Mouse (Mus musculus): ENCODE data around the gene Rnf227. TPM values are rescaled to one million over a fixed set of nuclear protein-coding genes. Genes with fewer than 3 reads are reported as not detected.
A peak's percentile ranks its signal among the peaks of the same experiment; 100 is the strongest.

Rnf227 gene
- total and polyA plus RNA-seq, 3 experiments = 0.21 to 0.30 TPM; not detected in 1

DNA sequence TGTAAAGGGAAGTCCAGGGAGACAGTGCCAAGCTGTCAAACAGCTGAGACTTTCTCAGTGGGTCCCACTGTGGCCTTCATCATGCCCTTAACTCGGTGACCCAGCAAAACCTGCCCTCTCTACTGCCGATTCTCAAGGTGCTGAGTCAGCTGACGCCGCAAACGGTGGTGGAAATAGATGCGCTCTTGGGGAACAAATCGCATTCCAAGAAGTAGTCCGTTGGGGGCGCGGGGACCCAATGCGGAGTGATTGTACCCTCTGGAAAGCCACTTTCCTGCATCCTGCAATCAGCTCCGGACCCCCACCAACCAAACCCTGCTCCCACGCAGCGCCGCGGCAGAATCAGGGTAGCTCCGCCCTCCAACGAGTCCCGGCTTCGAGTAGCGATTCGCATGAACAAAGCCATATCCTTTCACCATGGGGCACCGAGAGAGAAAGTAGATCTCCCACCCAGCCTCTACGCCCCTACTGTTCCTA lies 8.3 kb upstream of the Rnf227 start:
- Histone ChIP-seq H3K4me3 (replicated peaks in 1 of 3; ENCODE audit: low read depth in 2 of 3, low read length in 2 of 3, poor library complexity in 1 of 3) (peak overlapping the region; percentile 21 to 55 (median 47)), H3K36me3 (replicated peaks in 1 of 2; ENCODE audit: control insufficient read depth in 1 of 2, insufficient read depth in 1 of 2, low read length in 1 of 2) (no peaks in the 10 kb centered on the region), H3K4me2 (ENCODE audit: insufficient read depth, low read depth, poor library complexity, severe bottlenecking) (peak overlapping the region; percentile 63), H3K79me2 (replicated peaks; ENCODE audit: control insufficient read depth, extremely low read depth, insufficient read depth, poor library complexity, severe bottlenecking) (no peaks in the 10 kb centered on the region), H3K27me3 (replicated peaks) (peaks cover 33% of the 10 kb centered on the region), H3K9ac (ENCODE audit: insufficient read depth, low read depth) (peak overlapping the region; percentile 50), H3K4me1 (ENCODE audit: control insufficient read depth in 1 of 2, insufficient read depth in 2 of 2) (peaks cover 5 to 14% of the 10 kb centered on the region in 2 experiments; a peak in 3 of 4 replicates), H3K27ac (ENCODE audit: insufficient read depth, low read depth) (no peak overlapping the region), H3K9me3 (replicated peaks; ENCODE audit: low read length) (no peaks in the 10 kb centered on the region)
- DNase-seq (ENCODE audit: extremely low read depth) = no peak
- TF ChIP-seq POLR2A (IDR thresholded peaks at IDR 0.05; ENCODE audit: low read depth, low read length) (peak; percentile 71), TBP (conservative IDR thresholded peaks at IDR 0.05; ENCODE audit: low read depth, low read length) (0 out of 2 replicates have a peak, but pooled peaks have one; percentile 48), MXI1 (IDR thresholded peaks at IDR 0.05; ENCODE audit: low read depth, low read length) (no peak), IRF4 (IDR thresholded peaks at IDR 0.05; ENCODE audit: low read depth, low read length) (peak; percentile 53; the same call in 1 of the 2 replicates), ZNF384 (IDR thresholded peaks at IDR 0.05; ENCODE audit: low read depth, low read length) (no peak), NELFE (IDR thresholded peaks at IDR 0.05; ENCODE audit: low read depth, low read length) (peak; percentile 82), MAZ (IDR thresholded peaks at IDR 0.05; ENCODE audit: low read depth, low read length) (no peak; the same call in 1 of the 2 replicates), ETS1 (conservative IDR thresholded peaks at IDR 0.05; ENCODE audit: low read depth, low read length) (no peak), MAX (IDR thresholded peaks at IDR 0.05; ENCODE audit: low read length) (peak; percentile 38; the same call in 1 of the 2 replicates), MYC (IDR thresholded peaks at IDR 0.05; ENCODE audit: low read depth, low read length) (no peak), TCF12 (IDR thresholded peaks at IDR 0.05; ENCODE audit: low read depth, low read length) (peak; percentile 68), EP300 (IDR thresholded peaks at IDR 0.05; ENCODE audit: low read length) (no peak), POLR2AphosphoS2 (IDR thresholded peaks at IDR 0.05; ENCODE audit: low read depth, low read length) (no peak; the same call in 1 of the 2 replicates), JUN (IDR thresholded peaks at IDR 0.05; ENCODE audit: insufficient read depth, low read depth, low read length) (no peak), ZKSCAN1 (IDR thresholded peaks at IDR 0.05; ENCODE audit: borderline replicate concordance, low read depth, low read length) (no peak), SMC3 (IDR thresholded peaks at IDR 0.05; ENCODE audit: low read depth, low read length) (no peak), UBTF (IDR thresholded peaks at IDR 0.05; ENCODE audit: low read depth, low read length) (no peak), USF2 (conservative IDR thresholded peaks at IDR 0.05; ENCODE audit: low read depth, low read length) (no peak), CTCF (conservative IDR thresholded peaks at IDR 0.05 in 1 of 2, IDR thresholded peaks at IDR 0.05 in 1 of 2; ENCODE audit: low read depth in 2 of 2, low read length in 2 of 2) (no peak), HCFC1 (IDR thresholded peaks at IDR 0.05; ENCODE audit: low read depth, low read length) (peak; percentile 56), JUND (conservative IDR thresholded peaks at IDR 0.05; ENCODE audit: low read depth, low read length) (no peak), MAFK (IDR thresholded peaks at IDR 0.05; ENCODE audit: insufficient replicate concordance, low read length) (peak; percentile 99), GABPA (IDR thresholded peaks at IDR 0.05; ENCODE audit: insufficient replicate concordance, low read depth, low read length) (no peak), ZMIZ1 (IDR thresholded peaks at IDR 0.05; ENCODE audit: low read depth, low read length) (no peak), USF1 (IDR thresholded peaks at IDR 0.05; ENCODE audit: low read depth, low read length) (no peak), RAD21 (IDR thresholded peaks at IDR 0.05; ENCODE audit: low read depth, low read length) (no peak), RCOR1 (conservative IDR thresholded peaks at IDR 0.05; ENCODE audit: low read depth, low read length) (no peak), E2F4 (IDR thresholded peaks at IDR 0.05; ENCODE audit: insufficient replicate concordance, low read depth, low read length) (no peak), ELF1 (IDR thresholded peaks at IDR 0.05; ENCODE audit: low read depth, low read length) (0 out of 2 replicates have a peak, but pooled peaks have one; percentile 14), CHD1 (IDR thresholded peaks at IDR 0.05; ENCODE audit: low read depth, low read length) (no peak), NRF1 (IDR thresholded peaks at IDR 0.05; ENCODE audit: low read depth, low read length) (no peak), MEF2A (IDR thresholded peaks at IDR 0.05; ENCODE audit: borderline replicate concordance, low read depth, low read length) (0 out of 2 replicates have a peak, but pooled peaks have one; percentile 24), PAX5 (IDR thresholded peaks at IDR 0.05; ENCODE audit: low read length) (no peak), SIN3A (IDR thresholded peaks at IDR 0.05; ENCODE audit: low read length) (peak; percentile 28; the same call in 1 of the 2 replicates), KAT2A (IDR thresholded peaks at IDR 0.05; ENCODE audit: insufficient replicate concordance, low read length) (peak; percentile 87), CHD2 (IDR thresholded peaks at IDR 0.05; ENCODE audit: low read length) (peak; percentile 68; the same call in 1 of the 2 replicates), BHLHE40 (IDR thresholded peaks at IDR 0.05; ENCODE audit: low read depth, low read length) (no peak), ZC3H11A (IDR thresholded peaks at IDR 0.05; ENCODE audit: low read depth, low read length) (no peak)
- dilution Hi-C loops (cut with MboI; ENCODE audit: extremely low pct_ligation_motif_present, extremely low pct_unique_long_range_greater_than_20kb, low sequenced_read_pairs) = no loop called here
- in situ Hi-C loops (cut with MboI; ENCODE audit: low pct_ligation_motif_present, low pct_unique_long_range_greater_than_20kb, low sequenced_read_pairs) = loop anchor here (5.0 kb wide), 2 partner anchors 35 to 60 kb away; partner anchors contain the start of gene Chd3

All from CH12.LX (cell line).